Mouse (Mus musculus): Measurements from ENCODE around the gene Shisa8.

Gene Shisa8

GRCm38 (mm10) chr15:82170437-82171377 is 41.9 kb downstream of the Shisa8 start:
- no peak for DNase-seq

GRCm38 (mm10) chr15:82169671-82170070 is 42.9 kb downstream of the Shisa8 start:
- DNase-seq = no peak

- DNase-seq = peak; percentile 63 to 74
Measured at GRCm38 (mm10) chr15:82167201-82168168, 45.1 kb downstream of the Shisa8 start.

- peak; percentile 49 to 67 for DNase-seq
Measured at GRCm38 (mm10) chr15:82166240-82167100, 46.1 kb downstream of the Shisa8 start.

GRCm38 (mm10) chr15:82165332-82166239 is 47.0 kb downstream of the Shisa8 start:
- peak; percentile 78 to 90 for DNase-seq

GRCm38 (mm10) chr15:82164496-82164895 is 48.1 kb downstream of the Shisa8 start:
- no peak for DNase-seq

- no peak for DNase-seq
Measured at GRCm38 (mm10) chr15:82164061-82164399, 48.6 kb downstream of the Shisa8 start.

GRCm38 (mm10) chr15:82163356-82164060 is 49.1 kb downstream of the Shisa8 start:
- no peak for DNase-seq

- no peak for DNase-seq
Measured at GRCm38 (mm10) chr15:82161965-82162600, 50.5 kb downstream of the Shisa8 start.

- no peak for DNase-seq
Measured at GRCm38 (mm10) chr15:82160731-82161640, 51.6 kb downstream of the Shisa8 start.

- no peak for DNase-seq
Measured at GRCm38 (mm10) chr15:82159471-82159870, 53.1 kb downstream of the Shisa8 start.

- DNase-seq = no peak
Measured at GRCm38 (mm10) chr15:82158243-82159035, 54.2 kb downstream of the Shisa8 start.

GRCm38 (mm10) chr15:82156902-82157301 is 55.7 kb downstream of the Shisa8 start:
- no peak for DNase-seq

- no peak for DNase-seq
Measured at GRCm38 (mm10) chr15:82156298-82156697, 56.3 kb downstream of the Shisa8 start.
